Mouse (Mus musculus) mouse embryonic stem cell (cell line): ENCODE measurements around the gene Parp8.

ENCODE experiments used
- in situ Hi-C, 2 experiments: fragments of 300-500 bp; cut with MboI; formaldehyde crosslinking; loops; 1 replicate in 1 of 2; 3 replicates in 1 of 2; pipeline ENCODE4 v1.14.3; 2019 to 2020; ENCODE audit warnings: low sequenced_read_pairs in 2 of 2, low pct_unique_long_range_greater_than_20kb in 1 of 2, mixed read lengths in 1 of 2; ENCODE audit not compliant: unreplicated experiment in 1 of 2

Gene Parp8

DNA sequence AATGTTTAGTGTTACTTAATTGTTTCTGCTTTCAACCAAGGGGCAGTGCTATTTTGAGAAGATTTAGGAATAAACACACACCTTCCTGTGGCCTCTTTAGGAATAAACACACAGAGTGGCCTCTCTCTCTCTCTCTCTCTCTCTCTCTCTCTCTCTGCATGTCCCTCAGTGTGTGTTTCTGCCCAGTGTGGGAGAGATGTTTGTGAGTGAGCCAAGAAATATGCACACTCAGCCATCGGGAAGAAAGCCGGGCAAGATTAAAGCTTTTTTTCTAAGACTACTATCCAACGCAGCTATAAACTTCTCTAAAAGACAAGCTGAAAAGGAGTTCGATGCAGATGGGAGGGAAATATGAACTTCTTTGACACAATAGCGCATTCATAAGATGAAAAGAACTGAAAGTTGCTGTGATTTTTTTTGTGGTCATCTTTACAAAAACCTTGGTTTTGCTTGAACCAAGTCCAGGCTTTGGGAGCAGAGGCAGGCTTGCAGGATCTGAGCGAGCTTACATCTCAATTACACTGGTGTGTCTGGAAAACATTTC, 107.9 kb downstream of the Parp8 start:
- in situ Hi-C loops = no loop called here

DNA sequence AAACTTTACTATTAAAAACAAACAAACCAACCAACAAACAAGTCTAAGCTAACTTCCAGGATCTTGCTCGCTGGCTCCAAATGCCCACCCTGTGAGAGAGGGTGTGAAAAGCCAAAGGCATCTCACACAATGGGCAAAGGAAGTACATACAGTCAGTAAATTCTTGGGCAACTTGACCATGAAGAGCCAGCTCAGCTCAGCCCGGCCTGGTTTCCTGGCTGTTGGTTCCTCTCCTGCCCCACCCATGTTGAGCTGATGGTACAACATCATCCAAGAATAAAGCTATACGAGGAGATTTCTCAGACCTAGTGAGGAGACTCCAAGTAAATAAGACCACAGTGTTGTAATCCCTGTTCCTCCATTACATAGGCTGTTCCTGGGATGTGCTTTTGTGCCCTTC, 117.1 kb downstream of the Parp8 start:
- in situ Hi-C loops = no loop called here

DNA sequence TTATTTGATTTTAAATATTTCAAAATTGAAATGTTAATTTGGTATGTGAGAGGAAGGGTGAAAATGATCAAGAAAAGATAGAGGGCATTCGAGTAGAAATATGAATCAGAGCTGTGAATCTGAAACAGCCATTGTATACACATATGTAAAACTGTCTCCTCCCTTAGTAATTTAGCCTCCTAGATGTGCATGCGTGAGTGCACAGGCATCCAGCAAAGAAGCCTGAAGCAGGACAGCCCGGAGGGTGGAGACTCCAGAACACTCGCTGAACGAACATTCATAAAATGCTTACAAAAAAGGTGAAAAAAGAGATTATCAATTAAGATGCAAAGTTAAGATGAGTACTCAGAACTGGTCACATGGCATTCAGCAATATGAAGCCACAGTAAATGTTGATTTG, 121.9 kb downstream of the Parp8 start:
- in situ Hi-C loops = no loop called here

DNA sequence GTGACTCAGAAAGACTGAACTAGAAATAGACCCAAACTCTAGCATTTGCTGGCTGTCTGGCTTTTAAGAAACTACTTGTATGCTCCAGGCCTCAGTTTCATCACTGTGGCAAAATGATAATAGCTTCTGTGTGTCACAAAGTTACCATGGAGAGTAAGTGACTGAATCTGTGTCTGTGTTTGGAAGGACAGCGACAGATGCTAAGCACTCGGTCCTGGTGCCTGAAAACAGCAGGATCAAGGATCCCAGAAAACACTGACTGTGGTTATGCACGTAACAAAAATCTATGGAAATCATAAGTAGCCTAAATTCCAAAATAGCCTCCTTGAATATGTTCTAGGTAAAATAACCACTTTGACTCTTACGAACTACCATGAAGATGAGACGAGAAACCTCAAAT, 126.9 kb downstream of the Parp8 start:
- in situ Hi-C loops = no loop called here

DNA sequence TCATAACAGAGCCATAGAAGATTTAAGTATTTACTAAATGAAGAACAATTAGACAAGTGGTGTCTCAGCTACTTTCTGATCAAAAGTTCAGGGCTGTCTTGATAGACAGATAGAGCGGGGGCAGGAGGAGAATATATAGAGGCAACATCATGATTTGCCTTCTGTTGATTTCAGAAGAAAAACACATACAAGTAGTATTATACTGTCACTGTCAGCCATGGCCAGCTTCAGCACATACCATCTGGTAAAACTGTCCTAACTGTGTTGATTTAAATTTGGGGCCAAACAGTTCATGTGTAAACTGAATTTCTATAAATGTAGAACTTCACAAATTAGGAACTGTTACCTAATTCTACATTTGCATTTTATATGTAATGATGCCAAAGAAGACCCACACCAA, 127.6 kb downstream of the Parp8 start:
- in situ Hi-C loops = no loop called here

DNA sequence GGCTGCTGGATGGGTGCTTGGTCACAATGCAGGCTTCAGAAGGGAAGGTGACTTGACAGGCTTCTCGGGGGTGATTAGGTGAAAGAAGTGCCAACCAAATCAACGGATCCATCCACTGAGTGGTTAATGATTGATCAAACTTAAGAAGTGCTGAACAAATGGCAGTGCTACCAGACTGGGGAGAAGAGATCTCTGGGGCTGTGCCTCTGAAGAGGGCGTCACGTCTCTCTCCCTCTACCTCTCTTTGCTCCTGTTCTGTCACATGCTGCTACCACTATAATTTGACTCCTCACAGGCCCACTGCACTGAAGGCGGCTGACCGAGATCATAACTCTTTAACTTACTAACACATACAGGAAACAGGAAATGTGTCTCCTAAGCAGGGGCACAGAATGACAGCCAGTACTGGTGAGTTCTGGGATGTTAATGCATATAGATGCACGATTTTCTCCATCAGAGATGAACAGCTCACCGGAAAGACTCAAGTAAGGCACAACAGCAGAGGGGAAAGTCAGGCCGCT, 140.9 kb downstream of the Parp8 start:
- in situ Hi-C loops = no loop called here

DNA sequence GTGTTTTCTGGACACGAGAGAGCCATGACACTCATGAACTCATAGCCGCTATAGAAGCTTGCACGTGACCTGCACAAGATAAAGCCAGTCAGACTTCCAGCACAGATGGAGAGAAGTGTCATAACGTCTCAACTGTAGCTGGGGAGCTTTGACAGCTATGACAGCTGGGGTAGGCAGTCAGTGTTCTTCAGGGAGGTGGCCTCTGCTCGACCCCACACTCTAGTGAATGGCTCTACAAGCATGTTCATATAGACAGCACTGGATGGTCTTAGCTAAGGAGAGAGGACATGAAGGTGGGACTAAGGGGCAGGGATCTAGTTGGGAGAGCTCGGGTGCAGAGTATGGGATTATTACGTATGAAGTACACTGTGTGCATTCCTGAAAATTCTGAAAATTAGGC, 143.1 kb downstream of the Parp8 start:
- in situ Hi-C loops = no loop called here

DNA sequence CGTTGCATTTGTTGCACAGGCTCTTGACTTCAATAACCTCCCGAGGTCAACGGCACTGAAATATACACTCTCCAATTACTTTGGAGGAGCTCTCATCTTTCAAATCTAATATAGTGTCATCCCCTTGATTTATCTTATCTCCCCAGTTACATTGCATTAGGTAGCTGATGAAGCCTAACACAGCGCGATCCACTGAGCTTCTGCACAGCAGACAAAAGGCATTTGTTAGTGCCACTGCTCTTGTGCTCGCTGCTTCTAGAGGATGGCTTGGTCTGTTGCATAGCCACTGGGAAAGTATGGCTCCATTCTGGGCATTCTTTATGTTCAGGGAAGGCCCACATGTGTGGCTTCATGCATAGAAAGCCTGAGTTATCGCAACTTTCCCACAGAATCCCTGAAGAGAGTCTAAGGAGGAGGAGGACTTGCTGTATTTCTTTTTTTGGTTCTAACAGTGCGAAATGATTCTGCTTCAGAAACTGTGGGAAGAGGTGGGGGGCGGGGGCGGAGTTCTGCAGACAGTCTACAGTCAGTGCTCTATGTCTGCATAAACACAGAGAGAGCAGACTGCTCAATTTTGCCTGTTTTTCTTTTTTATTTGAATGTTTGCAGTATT, 145.7 kb downstream of the Parp8 start:
- in situ Hi-C loops = no loop called here

DNA sequence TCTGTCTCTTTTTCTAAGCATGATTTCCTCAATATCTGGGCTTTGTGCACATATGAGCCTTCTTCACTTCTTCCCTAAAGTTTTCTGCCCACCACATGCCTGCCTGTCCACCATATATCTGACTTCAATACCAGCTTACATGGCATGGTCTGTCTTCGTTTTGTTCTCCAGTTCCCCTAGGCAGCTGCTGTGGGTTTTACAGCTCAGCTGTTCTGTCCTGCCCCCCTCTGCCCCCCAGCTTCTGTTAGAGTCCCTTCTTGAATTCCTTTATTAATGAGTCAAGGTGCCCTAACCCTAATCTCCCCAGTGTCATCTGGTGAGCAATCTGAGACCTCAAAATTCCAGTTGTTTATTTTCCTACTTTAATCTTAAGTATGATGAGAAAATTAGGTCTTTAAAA, 155.1 kb downstream of the Parp8 start:
- in situ Hi-C loops = no loop called here

DNA sequence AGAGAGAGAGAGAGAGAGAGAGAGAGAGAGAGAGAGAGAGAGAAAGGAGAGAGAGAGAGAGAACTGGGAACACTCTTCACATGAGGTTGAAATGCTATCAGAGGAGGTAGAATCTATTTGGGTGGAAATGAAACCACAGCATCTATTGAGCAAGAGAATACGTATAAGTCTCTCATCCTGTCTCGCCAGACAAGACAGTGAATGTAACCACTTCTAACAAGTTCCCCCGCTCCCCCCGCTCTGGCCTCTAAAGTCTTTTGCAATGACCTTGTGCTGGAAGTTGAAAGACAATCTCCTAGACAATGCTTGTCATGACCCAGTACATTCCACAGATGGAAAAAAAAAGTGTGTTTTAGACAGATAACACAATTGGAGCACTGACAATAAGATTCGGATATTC, 181.4 kb downstream of the Parp8 start:
- in situ Hi-C loops = no loop called here

DNA sequence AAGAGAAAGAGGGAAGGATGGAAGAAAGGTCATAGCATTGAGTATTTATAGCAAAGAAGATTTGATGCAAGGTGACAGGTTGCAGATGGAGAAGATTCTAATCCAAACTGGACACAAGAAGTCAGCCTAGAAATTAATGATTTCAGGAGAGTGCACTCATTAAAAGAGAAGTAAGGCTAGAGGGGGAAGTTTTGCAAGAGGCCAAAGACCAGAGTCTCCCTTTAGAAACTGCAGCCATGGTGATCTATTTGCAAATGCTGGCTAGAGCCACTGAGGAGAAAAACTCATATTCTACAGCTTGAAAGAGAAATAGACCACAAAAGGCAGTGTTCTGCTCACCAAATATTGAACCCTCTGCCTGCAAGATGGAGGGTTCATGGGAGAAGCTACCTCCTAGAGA, 194.4 kb downstream of the Parp8 start:
- in situ Hi-C loops = no loop called here

DNA sequence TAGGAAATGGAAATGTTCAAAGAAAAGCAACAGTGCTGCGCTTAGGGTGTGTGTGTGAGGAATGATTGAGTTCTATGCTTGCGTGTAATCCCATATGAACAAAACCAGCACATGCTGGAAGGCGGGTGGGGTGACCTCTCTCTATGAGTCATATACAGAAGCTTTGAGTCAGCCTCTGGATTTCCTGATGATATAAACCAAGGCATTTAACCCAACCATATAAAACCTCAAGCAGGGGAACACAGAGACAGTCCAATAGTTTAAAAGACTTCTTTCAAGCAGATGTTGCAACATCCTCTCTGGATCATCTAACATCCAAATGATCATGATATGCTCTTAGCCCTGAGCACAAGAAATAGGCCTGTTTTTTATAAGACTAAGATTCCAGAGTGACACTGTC, 196.3 kb downstream of the Parp8 start:
- in situ Hi-C loops = no loop called here

DNA sequence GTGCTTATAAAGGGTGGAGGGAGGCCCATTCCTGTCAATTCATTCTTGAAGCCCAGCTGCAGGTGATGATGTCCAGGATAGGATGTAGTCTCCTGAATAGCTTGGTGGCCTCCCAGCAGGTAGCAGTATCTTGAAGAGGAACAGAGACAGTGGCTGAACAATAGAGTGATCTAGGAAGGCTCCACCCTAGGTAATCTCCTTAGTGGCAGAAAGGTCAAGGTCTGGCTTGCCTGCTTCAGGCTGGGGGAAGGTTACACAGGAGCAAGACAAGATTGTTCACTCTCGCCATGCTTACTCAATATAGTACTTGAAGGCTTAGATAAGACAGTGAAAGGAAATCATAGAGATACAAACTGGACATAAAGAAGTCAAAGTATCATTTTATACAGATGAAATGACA, 213.9 kb downstream of the Parp8 start:
- in situ Hi-C loops = no loop called here
